In the genomic region with DNA sequence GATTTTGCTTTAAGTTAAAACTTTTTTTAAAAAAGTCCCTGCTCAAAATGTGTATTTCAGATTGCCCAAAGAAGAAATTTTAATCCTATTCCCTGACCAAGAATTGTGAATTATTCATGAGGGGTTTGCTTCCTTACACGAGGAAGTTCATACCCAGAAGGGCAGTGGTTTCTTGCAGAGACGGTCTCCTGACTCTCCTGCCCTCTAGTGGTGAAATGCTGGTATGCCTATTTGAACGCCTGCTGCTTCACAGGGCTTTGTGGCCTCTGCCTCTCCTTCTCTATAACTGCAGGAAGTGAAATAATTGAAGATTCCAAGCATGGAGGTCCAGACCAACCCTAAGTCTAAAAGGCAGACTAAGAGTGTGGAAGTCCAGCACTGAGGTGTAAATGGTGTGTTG, we compare ENCODE assay signal across 9 mouse cellular contexts.
A peak's percentile ranks its signal among the peaks of the same experiment; 100 is the strongest.
DNase-seq lines count a peak whose midpoint lies in the region; ATAC-seq and TF ChIP-seq lines count a peak whose summit lies in the region.
"Had no signal": no experiment of that assay in that cellular context is flagged by ENCODE, and none has a peak within 500 bp of the region (broad histone marks: within the 10 kb centered on the region; RNA-seq: fewer than 3 reads in every experiment).

No protein-coding gene starts in this region.

- 23% methylated on average over 3 of the region's 3 CpGs for WGBS in heart, postnatal 0 days

- H3K9ac ChIP-seq in heart, postnatal 0 days (replicated peaks; ENCODE audit: low read depth, low read length) = no peak overlapping the region
- H3K9ac ChIP-seq: liver, embryonic 13.5 days had no signal

- no peak for TF ChIP-seq EP300 in heart, postnatal 0 days (IDR thresholded peaks at IDR 0.05; ENCODE audit: low read depth)

- H3K27me3 ChIP-seq in heart, postnatal 0 days (ENCODE audit: control insufficient read depth, insufficient read depth, low read length) = no peaks in the 10 kb centered on the region
- H3K27me3 ChIP-seq: liver, embryonic 13.5 days had no signal

- H3K4me2 ChIP-seq in heart, postnatal 0 days (ENCODE audit: low read depth, low read length) = no peak overlapping the region
- H3K4me2 ChIP-seq: liver, embryonic 13.5 days had no signal

- no peaks in the 10 kb centered on the region for H3K4me1 ChIP-seq in heart, postnatal 0 days (ENCODE audit: control insufficient read depth, insufficient read depth)
- H3K4me1 ChIP-seq: liver, embryonic 13.5 days had no signal

- H3K4me3 ChIP-seq in heart, postnatal 0 days (ENCODE audit: low read depth, low read length) = no peak overlapping the region
- H3K4me3 ChIP-seq: liver, embryonic 13.5 days had no signal

- DNase-seq in gastrocnemius, adult 18-20 months (ENCODE audit: low spot score) = peak; percentile 53
- no peak for DNase-seq in gastrocnemius, adult 8-10 months (ENCODE audit: low spot score in 2 of 2)
- DNase-seq in R1 (ENCODE audit: low read depth, low spot score) = peak; percentile 94
- peak; percentile 48 to 73 for DNase-seq in cerebellum, postnatal 25 days
- peak; percentile 55 for DNase-seq in heart, postnatal 0 days (ENCODE audit: low spot score)
- peak; percentile 48 for DNase-seq in layer of hippocampus, adult 9-11 months
- peak; percentile 32 for DNase-seq in telencephalon, adult 2 months (ENCODE audit: low read depth, low spot score)
- DNase-seq: liver, embryonic 13.5 days had no signal

- ATAC-seq in heart, postnatal 0 days (ENCODE audit: insufficient read depth, low read depth) = no peak
- 0 out of 2 replicates have a peak, but pooled peaks have one; percentile 52 for ATAC-seq in megakaryocyte-erythroid progenitor cell, adult 5-6 weeks (replicated peaks; ENCODE audit: low FRiP score, low TSS enrichment, poor library complexity, severe bottlenecking)

- peak; percentile 90 for TF ChIP-seq CTCF in heart, postnatal 0 days (IDR thresholded peaks at IDR 0.05; ENCODE audit: low read depth)

- no peaks in the 10 kb centered on the region for H3K36me3 ChIP-seq in heart, postnatal 0 days (replicated peaks; ENCODE audit: control insufficient read depth, insufficient read depth, low read length)
- H3K36me3 ChIP-seq: liver, embryonic 13.5 days had no signal

- no peaks in the 10 kb centered on the region for H3K9me3 ChIP-seq in heart, postnatal 0 days (replicated peaks; ENCODE audit: control insufficient read depth, low read length)
- H3K9me3 ChIP-seq: liver, embryonic 13.5 days had no signal

- H3K27ac ChIP-seq in heart, postnatal 0 days (ENCODE audit: low read depth) = no peak overlapping the region
- H3K27ac ChIP-seq: liver, embryonic 13.5 days had no signal

Comparison
In these comparisons a context has a peak if more than half of its experiments do, and no peak if none do; other contexts are left out.
1. DNase-seq: peak in gastrocnemius, adult 18-20 months (single experiment), R1 (single experiment), cerebellum, postnatal 25 days (2 of 2), heart, postnatal 0 days (single experiment), layer of hippocampus, adult 9-11 months (single experiment) and telencephalon, adult 2 months (single experiment); none in gastrocnemius, adult 8-10 months (0 of 2).